Comparison of ENCODE assay signal across 10 mouse cellular contexts in the genomic region with DNA sequence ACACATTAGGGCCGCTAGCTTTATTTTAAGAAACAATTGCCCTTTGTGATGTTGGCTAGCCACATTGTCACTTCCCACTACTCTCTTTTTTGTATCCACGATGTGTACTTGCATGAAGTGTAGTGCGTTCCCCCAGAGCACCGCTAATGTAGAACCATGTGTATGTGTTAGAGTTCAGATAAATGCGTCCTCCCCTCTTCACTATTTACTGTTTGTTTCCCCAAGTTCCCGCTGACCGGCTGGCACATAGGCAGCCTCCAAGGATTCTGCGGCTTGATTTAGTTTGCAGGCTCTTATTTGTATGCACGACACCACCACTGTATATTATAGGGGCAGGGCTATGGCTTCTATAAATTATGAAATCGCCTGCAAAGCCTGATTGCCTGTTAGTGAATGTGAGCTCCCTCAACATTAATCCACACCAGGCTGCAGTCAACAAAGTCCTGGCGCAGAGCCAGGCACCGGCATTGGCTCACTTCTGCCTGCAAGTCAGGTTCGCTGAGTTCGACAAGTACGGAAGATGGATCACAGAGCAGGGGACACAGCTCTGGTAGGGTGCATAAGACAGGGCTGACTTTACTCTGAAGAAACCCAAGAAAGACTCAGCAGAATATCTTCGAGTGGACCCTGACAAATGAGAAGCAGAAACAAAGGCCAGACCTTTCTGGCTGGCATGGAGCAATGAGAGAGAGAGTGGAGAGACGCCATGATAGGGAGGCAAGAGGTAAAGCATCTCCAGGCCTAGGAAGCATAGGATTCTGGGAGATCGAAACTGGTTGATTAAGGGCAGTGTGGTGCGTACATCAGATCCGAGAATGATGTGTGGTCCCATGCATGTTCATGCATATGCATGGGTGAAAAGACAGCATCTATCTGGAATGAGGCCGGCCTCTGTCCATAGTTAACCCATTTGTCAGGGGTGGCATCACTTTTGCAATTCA.
DNase-seq lines count a peak whose midpoint lies in the region; ATAC-seq and TF ChIP-seq lines count a peak whose summit lies in the region.
"Had no signal": no experiment of that assay in that cellular context is flagged by ENCODE, and none has a peak within 500 bp of the region (broad histone marks: within the 10 kb centered on the region; RNA-seq: fewer than 3 reads in every experiment).

No protein-coding gene starts in this region.

- H3K4me3 ChIP-seq in heart, embryonic 13.5 days: no peak overlapping the region
- no peak overlapping the region for H3K4me3 ChIP-seq in heart, embryonic 12.5 days
- no peak overlapping the region for H3K4me3 ChIP-seq in neural tube, embryonic 14.5 days (ENCODE audit: low read depth, low read length)
- H3K4me3 ChIP-seq: erythroblast, embryonic 14.5 days had no signal

- H3K27ac ChIP-seq in heart, embryonic 13.5 days (replicated peaks): no peak overlapping the region
- H3K27ac ChIP-seq in heart, embryonic 12.5 days (ENCODE audit: poor library complexity, severe bottlenecking): no peak overlapping the region
- H3K27ac ChIP-seq in neural tube, embryonic 14.5 days (ENCODE audit: low read depth, low read length): peak overlapping the region; percentile 62

- TF ChIP-seq CTCF in brain, embryonic 14.5 days (IDR thresholded peaks at IDR 0.05; ENCODE audit: borderline replicate concordance, extremely low read depth, insufficient read depth, insufficient read length): no peak

- no peaks in the 10 kb centered on the region for H3K9me3 ChIP-seq in heart, embryonic 13.5 days
- no peaks in the 10 kb centered on the region for H3K9me3 ChIP-seq in heart, embryonic 12.5 days (replicated peaks)
- H3K9me3 ChIP-seq in neural tube, embryonic 14.5 days (ENCODE audit: control insufficient read depth, low read length): no peaks in the 10 kb centered on the region

- H3K9ac ChIP-seq in heart, embryonic 13.5 days: no peak overlapping the region
- no peak overlapping the region for H3K9ac ChIP-seq in heart, embryonic 12.5 days
- H3K9ac ChIP-seq in neural tube, embryonic 14.5 days (replicated peaks; ENCODE audit: low read depth, low read length): no peak overlapping the region

- H3K4me2 ChIP-seq in heart, embryonic 13.5 days: peak overlapping the region; percentile 34; the same call in 1 of the 2 replicates
- no peak overlapping the region for H3K4me2 ChIP-seq in heart, embryonic 12.5 days
- peak overlapping the region; percentile 15; the same call in 1 of the 2 replicates for H3K4me2 ChIP-seq in neural tube, embryonic 14.5 days (ENCODE audit: low read depth, low read length)

- H3K4me1 ChIP-seq in heart, embryonic 13.5 days: peaks cover 8% of the 10 kb centered on the region; the same call in 1 of the 2 replicates
- H3K4me1 ChIP-seq in heart, embryonic 12.5 days (replicated peaks): peaks cover 5% of the 10 kb centered on the region; the same call in 1 of the 2 replicates
- H3K4me1 ChIP-seq in neural tube, embryonic 14.5 days (ENCODE audit: control insufficient read depth, insufficient read depth, low read length): 0 out of 2 replicates have a peak, but pooled peaks cover 5% of the 10 kb centered on the region

- WGBS in heart, embryonic 13.5 days: 67% methylated on average over 21 of the region's 21 CpGs
- WGBS in heart, embryonic 12.5 days: 76% methylated on average over 21 of the region's 21 CpGs
- 37% methylated on average over 21 of the region's 21 CpGs for WGBS in neural tube, embryonic 14.5 days

- no peaks in the 10 kb centered on the region for H3K27me3 ChIP-seq in heart, embryonic 13.5 days (replicated peaks)
- no peaks in the 10 kb centered on the region for H3K27me3 ChIP-seq in heart, embryonic 12.5 days (replicated peaks)
- H3K27me3 ChIP-seq in neural tube, embryonic 14.5 days (ENCODE audit: control insufficient read depth, insufficient read depth, low read length): no peaks in the 10 kb centered on the region

- no peak for TF ChIP-seq POLR2A in brain, embryonic 14.5 days (IDR thresholded peaks at IDR 0.05; ENCODE audit: borderline replicate concordance, extremely low read depth, insufficient read depth, insufficient read length, poor library complexity, severe bottlenecking)

- H3K36me3 ChIP-seq in heart, embryonic 13.5 days: no peaks in the 10 kb centered on the region
- no peaks in the 10 kb centered on the region for H3K36me3 ChIP-seq in heart, embryonic 12.5 days
- H3K36me3 ChIP-seq in neural tube, embryonic 14.5 days (ENCODE audit: control insufficient read depth, insufficient read depth, low read length): no peaks in the 10 kb centered on the region
- H3K36me3 ChIP-seq: G1E had no signal

- ATAC-seq in heart, embryonic 13.5 days (ENCODE audit: extremely low read depth, insufficient number of reproducible peaks, low FRiP score, low TSS enrichment): no peak
- ATAC-seq in heart, embryonic 12.5 days (ENCODE audit: insufficient number of reproducible peaks, low FRiP score): no peak
- ATAC-seq in neural tube, embryonic 14.5 days (ENCODE audit: low read depth): peak; percentile 92

- peak; percentile 44 for DNase-seq in MN1 (ENCODE audit: low spot score)
- peak; percentile 89 for DNase-seq in brain, embryonic 14.5 days (ENCODE audit: low read depth)
- DNase-seq in layer of hippocampus, adult 18-20 months (ENCODE audit: low spot score in 2 of 2): peak; percentile 28 to 47
- DNase-seq in thymus, postnatal 4 days: no peak
- DNase-seq in thymus, postnatal 0 days (ENCODE audit: low spot score): no peak

Comparison
In these comparisons a context has a peak if more than half of its experiments do, and no peak if none do; other contexts are left out.
1. DNase-seq: peak in MN1 (single experiment), brain, embryonic 14.5 days (single experiment) and layer of hippocampus, adult 18-20 months (2 of 2); none in thymus, postnatal 4 days (single experiment) and thymus, postnatal 0 days (single experiment).